Mouse (Mus musculus) frontal cortex, postnatal 36 days (tissue): Measurements from ENCODE around the gene BC107364.
A peak's percentile ranks its signal among the peaks of the same experiment; 100 is the strongest.
"Not testable (repeated sequence)": the region's sequence is repeated elsewhere in the genome, so short reads cannot be mapped to it uniquely, and the experiment has no call there.

Experiments used
- DNase-seq, 2 experiments: peaks; one replicate each; pipeline ENCODE4 v3.0.0; 2022; ENCODE audit warnings: low spot score in 2 of 2

The BC107364 gene

DNA sequence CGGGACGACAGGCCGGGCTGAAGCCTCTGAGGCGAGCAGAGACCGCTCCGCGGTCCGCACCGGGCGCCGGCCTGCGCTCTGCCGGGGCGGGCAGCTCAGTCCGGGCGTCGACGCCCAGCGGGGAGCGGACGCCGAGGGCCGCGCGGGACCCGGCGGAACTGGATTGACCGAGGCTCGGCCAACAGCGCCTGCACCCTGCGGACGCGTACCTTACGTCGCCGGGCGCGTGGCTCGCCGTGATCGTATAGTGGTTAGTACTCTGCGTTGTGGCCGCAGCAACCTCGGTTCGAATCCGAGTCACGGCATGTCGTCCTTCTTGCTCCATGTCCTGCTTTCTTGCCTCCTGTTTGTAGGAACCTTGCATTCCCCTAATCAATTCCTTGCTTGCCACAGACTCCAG lies at the start of gene BC107364:
BC107364 (minus strand) TSS at position 45 of the 400 bp plus-strand sequence.
- not testable (repeated sequence) for DNase-seq

DNA sequence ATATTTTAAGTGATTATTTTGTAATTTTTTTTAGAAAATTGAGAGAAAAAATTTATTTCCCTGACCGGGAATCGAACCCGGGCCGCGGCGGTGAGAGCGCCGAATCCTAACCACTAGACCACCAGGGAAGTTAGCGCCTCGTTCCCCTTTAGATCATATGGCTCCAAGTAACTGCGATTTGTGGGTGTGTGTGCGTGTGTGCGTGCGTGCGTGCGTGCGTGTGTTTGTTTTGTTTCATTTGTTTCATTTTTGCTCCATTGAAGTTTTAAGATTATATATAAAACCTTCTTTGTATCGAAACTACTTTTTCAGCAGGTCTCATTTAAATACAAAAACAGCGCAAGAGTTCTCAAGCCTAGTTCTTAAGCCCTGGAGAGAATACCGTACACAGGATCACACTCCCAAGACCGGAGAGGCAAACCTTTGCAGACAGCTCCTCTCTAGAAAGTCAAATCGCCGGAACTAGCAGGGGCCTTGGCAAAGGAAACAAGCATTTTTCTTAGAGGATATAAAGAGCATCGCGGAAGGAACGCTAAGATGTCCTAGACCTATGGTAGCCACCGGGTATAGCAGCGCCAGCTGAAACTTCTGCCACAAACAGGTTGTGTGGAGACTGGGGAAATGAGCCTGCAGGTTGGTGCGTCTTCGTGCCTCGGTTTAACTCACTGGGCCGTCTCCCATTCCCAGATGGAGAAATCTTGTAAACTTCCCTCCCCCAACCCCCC lies 49.4 kb upstream of the BC107364 start:
- DNase-seq: peak; percentile 90 to 93

DNA sequence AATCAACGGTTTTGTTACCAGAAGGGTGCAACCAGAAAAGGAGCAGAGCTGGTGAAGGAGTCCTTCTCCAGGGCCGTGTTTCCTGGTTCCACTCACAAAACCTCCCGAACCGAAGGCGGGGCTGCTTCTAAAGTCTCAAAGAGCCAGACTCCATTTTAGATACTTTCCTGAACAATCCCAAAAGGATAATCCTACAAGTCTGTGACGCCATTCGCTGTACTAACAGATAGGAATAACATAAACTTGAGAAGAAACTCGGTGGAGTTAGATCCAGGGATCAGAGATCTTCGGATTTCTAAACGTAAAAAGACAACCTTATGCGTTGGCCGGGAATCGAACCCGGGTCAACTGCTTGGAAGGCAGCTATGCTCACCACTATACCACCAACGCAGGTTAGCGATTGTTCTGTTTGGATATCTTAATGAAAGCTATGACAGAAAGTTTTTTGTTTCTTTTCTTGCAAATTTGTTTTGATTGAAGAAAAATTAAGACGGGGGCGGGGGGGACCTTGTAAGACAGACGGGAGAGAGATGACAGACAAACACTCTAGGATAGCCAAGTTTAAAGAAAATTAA lies 48.7 kb upstream of the BC107364 start:
- DNase-seq: peak; percentile 90 to 94

DNA sequence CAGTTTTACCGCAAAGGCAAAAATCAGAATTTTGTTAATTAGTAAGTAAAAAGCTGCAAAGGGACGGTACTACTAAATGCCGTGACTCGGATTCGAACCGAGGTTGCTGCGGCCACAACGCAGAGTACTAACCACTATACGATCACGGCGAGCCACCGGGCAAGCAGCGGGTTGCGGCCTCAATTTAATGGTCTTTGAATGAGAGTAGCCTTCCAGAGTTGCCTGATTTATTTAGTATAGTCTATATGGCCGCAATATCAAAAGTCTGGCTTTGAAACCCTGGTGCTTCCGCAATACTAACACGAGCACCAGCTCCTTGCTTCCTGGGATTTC lies 48.1 kb upstream of the BC107364 start:
- peak; percentile 98 to 99 for DNase-seq

DNA sequence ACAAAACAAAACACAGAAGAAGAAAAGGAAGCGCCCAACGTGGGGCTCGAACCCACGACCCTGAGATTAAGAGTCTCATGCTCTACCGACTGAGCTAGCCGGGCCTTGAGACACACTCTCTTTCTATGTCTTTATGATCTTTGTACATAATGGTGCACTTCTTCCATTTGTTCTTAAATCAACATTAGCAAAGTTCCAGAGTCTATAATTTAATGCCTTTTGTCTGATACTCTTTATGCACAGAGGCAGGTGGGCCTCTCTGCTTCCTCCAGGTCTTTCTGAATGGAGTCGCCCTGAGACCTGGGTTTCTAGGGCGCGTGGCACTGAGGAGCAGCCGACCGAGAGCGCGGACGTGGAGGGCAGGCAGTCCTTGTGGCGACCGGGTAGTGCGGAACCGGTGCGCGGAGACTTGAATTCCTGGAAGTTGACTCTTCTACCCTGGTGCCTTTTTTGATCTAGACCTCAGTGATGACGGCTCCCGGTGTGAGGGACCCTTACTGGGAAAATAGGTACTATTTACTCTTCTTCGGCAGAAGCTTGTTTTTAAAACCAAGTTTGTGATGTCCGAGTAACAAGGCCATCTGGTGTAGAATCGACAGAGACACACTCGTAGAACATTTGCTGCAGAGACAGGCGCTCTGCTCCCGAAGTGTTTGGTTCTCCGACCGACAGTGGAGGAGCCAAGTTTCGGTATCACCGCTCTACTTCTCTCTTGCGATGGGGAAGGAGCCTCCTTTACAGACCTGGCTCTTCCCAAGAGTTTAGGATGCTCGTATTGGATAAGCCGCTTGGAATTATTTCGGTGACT lies 47.6 kb upstream of the BC107364 start:
- peak; percentile 80 to 90 for DNase-seq

DNA sequence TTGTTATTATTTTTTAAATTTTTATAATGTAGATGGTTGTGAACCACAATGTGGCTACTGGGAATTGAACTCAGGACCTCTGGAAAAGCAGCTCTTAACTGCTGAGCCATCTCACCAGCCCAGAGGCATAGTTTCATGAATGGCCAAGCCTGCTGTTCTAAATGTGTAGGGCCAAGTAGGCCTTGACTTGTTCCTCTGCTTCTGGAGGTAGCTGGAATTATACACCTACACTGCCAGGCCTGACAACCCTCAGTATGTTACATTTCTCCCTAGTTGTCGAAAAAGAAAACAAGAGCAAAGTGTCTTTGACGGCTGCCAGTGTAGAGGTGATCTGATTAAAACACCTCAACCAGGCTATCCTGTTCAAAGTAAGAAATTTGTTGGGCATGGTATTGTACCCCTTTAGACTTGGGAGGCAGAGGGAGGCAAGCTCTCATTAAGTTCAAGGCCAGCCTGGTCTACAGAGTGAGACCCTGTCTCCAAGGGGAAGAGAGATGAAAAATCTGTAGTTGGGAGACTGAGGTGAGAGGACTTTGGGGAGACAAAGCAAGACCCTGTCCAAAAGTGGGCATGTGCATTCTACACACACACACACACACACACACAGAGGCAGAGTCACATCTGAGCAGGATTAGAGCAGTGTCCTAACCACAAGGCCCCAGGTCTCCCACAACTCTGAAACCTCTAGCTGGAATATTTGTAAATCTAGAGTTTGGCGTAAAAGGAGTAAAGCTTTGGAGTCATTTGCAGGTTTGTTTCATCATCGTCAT lies 46.6 kb upstream of the BC107364 start:
- DNase-seq: no peak

DNA sequence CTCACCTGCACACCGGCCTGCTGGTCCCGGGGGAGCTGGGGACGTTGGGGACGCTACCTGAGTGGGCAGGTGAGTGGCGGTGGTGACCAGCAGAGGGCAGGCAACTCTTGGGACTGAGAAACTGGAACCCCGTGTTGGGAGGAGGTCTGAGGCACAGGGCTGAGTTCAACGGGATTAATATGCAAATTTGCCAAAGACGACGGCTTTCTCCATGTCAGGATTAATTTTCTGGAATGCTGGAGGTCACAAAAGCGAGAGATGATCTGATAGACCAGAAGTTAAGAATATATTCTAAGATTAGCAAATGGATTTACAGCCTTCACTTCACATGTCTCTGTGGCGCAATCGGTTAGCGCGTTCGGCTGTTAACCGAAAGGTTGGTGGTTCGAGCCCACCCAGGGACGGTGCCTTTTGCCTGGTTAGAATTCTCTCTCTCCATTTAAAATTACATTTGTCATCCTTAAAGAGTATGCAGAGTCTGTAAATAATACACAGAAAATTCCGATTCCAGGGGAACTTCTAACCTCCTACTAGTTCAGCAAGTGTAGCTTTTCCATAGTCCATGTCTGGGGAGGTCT lies 45.4 kb upstream of the BC107364 start:
- DNase-seq: peak; percentile 90 to 93

DNA sequence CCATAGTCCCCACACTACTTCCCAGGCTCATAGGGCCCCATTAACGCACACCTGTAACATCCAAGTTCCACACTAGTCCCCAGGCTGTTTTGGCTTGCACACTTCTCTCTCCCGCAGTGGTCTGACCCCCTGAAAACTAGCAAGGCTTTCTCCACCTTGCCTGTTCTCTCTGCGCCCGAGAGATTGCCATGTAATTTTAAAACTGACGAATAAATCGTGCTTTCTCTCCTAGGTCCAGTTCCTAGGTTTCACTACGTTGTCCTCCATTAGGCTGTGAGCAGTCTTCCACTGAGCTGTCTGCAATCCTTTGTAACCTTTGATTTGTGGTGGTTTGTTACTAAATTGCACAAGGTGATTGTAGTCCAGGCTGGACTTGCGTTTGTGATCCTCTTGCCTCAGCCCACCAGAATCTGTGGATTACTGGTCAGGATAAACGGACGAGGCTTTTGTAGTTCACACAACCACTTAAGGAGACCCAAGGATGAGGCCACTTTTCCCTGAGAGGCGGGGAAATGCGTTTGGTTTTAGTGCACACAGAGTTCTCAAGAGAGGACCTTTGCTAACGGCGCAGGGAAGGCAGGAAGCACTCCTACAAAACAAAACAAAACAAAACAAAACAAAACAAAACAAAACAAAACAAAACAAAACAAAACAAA lies 44.6 kb upstream of the BC107364 start:
- peak in 1 of 2 experiments; percentile 9 for DNase-seq

DNA sequence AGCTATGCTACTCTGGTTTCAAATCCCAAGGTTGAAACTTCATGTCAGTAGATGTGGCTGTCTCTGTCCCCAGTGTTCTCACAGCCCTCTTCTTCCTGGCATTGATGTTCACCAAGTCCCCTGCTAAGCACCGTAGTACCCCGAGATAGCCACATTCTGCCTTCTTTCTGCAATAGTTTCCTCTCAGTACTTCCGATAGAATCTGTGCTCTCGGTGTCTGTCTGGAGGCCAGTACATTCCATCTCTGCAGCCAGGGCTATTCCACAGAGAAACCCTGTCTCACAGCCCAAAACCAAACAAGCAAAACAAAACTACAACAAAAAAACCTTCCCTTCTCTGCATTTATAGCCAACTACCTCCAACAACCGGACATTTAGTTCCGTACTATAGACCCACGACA lies 44.1 kb upstream of the BC107364 start:
- DNase-seq: no peak

DNA sequence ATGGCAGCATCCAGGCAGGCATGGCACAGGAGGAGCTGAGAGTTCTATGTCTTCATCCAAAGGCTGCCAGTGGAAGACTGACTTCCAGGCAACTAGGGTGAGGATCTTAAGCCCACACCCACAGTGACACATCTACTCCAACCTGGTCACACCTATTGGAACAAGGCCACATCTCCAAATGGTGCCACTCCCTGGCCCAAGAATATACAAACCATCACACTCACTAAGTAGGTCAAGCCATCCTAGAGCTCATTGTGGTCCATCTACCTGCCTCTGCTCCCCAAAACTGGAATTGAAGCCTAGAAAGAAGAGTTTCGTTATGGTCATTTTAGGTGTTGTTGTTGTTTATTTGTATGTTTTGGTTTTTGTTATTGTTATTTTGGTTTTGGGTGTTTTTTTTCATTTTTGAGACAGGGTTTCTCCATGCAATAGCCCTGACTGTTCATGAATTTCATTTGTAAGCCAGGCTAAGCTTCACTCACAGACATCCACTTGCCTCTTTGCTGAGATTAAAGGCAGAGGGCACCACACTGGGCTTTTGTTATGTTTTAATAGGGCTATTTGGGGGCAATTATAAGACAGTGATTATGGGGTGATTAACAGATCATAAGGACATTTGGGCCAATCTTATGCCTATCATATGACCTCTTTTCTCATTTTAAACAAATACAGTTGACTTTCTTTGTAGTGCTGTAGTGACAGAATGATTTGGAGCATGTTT lies 43.5 kb upstream of the BC107364 start:
- no peak for DNase-seq

DNA sequence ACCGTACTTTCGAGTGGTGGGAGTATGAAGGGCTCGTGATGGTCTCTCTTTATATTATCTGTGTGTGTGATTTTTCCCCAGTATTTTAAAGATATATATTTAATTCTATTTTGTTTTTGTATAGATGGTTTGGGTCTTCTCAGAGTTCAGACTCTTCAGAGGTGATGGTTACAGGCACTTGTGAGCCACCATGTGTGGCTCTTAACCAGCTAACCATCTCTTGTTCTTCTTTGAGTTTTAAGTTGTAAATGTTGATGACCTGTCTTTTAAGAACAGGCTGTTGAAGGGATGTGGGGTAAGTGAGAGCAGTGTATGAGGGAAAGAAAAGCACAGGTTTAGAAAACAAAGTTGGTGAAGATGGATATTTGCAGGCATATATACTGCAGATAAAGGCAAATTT lies 42.8 kb upstream of the BC107364 start:
- DNase-seq: no peak

DNA sequence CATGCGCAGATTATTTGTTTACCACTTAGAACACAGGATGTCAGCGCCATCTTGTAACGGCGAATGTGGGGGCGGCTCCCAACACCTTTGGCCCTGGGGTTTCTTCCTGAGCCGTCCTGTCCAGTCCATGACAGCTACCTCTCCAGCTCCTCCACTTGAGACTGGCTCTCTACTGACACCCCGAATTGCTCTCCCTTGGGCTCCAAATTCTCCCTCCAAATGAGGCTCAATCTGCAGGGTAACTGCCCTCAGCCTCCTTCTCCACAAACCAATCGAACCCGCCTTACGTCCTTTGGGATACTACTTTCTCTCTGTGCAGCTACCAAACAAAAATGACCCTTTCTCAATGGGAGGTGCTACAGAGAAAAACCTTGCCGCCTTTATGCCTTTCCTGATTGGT lies 42.4 kb upstream of the BC107364 start:
- not testable (repeated sequence) for DNase-seq

DNA sequence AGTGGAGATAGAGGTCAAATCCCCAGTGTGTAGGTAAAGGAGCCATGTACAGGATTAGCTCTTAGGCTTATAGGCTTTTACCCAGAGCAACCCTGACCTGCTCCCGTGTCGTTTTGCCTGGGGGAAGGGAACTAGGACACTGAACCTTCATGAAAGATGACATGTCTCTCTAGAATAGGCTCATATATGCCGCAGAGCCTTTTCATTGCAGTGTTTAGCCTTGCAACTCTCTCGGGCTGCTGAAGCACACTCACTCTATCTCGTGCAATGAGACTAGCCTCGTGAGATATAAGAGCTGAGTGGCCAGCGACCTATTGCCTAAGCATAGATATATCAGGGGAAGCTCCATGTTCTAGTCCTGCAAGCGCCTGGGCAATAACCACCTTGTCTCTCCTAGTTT lies 37.5 kb upstream of the BC107364 start:
- DNase-seq: not testable (repeated sequence)

DNA sequence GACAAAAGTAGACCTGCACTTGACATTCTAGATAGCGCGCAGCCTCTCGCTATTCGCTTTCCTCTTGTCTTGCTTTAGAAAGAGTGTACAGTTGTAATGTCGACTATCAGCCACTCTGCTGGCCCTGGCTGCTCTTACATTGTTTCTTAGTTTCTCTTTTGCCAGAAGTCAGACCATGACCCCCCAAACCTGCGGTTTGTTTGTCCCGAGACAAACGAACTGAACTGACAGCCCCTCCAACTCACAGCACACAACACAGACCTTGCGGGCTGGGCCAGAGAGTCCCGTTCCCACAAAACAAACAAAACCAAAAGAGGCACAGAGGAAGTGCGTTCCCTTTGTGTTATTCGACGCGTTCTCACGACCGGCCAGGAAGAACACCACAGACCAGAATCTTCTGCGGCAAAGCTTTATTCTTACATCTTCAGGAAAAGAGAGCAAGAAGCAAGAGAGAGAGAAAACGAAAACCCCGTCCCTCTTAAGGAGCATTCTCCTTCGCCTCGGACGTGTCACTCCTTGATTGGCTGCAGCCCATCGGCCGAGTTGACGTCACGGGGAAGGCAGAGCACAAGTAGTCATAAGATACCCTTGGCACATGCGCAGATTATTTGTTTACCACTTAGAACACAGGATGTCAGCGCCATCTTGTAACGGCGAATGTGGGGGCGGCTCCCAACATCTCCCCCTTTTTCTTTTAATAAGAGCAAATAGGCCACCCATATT lies 37.0 kb upstream of the BC107364 start:
- not testable (repeated sequence) for DNase-seq

DNA sequence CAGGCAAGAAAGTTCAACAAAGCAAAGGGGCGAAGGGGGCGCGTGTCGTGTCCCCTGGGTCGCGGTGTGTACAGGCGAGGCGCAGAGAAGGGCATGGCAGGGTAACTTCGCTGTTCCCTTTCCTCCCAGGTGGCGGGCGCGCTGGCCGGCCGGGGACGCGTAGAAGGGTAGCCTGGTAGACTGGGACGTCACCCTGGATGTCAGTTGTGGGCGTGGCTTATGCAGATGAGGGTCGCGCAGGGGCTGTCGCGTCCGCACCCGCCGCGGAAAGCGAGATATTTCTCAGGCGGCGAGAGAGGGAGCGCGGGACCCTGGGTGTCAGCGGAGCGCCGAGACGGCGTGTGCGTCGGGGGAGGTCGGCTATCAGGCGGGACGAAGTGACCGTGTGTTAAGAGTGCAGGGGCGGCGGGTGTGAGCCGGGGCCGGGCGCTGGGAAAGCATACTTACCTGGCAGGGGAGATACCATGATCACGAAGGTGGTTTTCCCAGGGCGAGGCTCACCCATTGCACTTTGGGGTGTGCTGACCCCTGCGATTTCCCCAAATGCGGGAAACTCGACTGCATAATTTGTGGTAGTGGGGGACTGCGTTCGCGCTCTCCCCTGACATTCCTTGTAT lies 36.3 kb upstream of the BC107364 start:
- DNase-seq: not testable (repeated sequence)

DNA sequence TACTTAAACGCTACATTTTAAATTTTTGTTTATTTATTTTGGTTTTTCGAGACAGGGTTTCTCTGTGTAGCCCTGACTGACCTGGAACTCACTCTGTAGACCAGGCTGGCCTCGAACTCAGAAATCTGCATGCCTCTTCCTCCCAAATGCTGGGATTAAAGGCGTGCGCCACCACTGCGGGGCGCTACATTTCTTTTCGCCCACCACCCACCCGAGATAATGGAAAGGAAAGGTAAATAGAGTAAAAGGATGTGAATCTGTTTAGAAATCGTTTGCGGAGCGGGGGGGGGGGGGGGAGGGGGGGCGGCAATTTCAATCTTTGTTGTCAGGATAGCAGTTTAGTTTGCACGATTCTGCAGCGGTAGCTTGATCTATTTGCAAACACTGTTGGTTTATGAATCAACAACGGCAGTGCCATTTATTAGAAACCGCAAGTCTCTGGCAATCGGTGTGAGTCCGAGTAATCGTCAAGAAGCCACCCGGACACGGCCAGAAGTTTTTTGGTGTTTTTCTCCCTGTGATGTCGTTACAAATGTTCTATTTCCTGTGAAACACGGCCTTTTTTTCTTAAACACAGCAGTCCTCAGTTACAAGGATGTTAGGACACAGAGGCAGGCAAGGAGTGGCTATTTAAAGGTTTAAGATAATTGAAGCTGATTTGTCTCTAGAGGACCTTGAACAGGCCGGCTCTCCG lies 35.6 kb upstream of the BC107364 start:
- DNase-seq: peak in 1 of 2 experiments; percentile 40

DNA sequence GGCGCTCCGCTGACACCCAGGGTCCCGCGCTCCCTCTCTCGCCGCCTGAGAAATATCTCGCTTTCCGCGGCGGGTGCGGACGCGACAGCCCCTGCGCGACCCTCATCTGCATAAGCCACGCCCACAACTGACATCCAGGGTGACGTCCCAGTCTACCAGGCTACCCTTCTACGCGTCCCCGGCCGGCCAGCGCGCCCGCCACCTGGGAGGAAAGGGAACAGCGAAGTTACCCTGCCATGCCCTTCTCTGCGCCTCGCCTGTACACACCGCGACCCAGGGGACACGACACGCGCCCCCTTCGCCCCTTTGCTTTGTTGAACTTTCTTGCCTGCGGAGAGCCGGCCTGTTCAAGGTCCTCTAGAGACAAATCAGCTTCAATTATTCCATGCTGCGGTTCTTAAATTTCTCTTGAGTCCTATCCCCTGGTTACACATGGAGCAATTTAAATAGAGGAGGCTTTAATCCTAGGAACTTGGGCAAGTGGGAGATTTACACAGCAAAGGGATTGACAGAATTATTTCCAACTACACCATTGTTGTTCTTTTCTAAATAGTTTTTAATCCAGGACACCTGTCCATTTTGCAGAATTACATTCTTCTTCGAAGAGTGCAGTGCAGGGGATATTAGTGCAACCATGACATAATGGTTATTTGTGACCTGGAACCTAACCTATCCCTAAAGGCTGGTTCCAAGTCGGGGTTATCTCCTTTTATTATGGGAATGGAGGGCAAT lies 34.9 kb upstream of the BC107364 start:
- DNase-seq: not testable (repeated sequence)
